Mouse (Mus musculus) liver, embryonic 12.5 days (tissue): ENCODE measurements around the gene Laptm4a. TPM values are rescaled to one million over a fixed set of nuclear protein-coding genes. Genes with fewer than 3 reads are reported as not detected.
"Not testable (repeated sequence)": the region's sequence is repeated elsewhere in the genome, so short reads cannot be mapped to it uniquely, and the experiment has no call there.

Experiments used
- ATAC-seq: fragments of 200-750 bp; cut with Nextera tagmentation; 2 replicates; pipeline ENCODE4 v1.8.0; 2017; ENCODE audit warnings: moderate number of reproducible peaks, mild to moderate bottlenecking, moderate library complexity
- H3K27ac ChIP-seq: fragments of 300-500 bp; sonication (generic); 2 replicates; pipeline ENCODE4 v1.5.1; 2016; ENCODE audit warnings: mild to moderate bottlenecking
- H3K27me3 ChIP-seq: fragments of 300-500 bp; sonication (generic); replicated peaks from 2 replicates; pipeline ENCODE4 v1.6.1; 2016; ENCODE audit warnings: mild to moderate bottlenecking, moderate library complexity
- H3K36me3 ChIP-seq: fragments of 300-500 bp; sonication (generic); 2 replicates; pipeline ENCODE4 v1.6.1; 2016; ENCODE audit warnings: mild to moderate bottlenecking, moderate library complexity
- H3K4me1 ChIP-seq: fragments of 300-500 bp; sonication (generic); 2 replicates; pipeline ENCODE4 v1.6.1; 2016
- H3K4me2 ChIP-seq: fragments of 300-500 bp; sonication (generic); 2 replicates; pipeline ENCODE4 v1.6.1; 2016; ENCODE audit warnings: mild to moderate bottlenecking, moderate library complexity
- H3K4me3 ChIP-seq: fragments of 300-500 bp; sonication (generic); 2 replicates; pipeline ENCODE4 v1.5.1; 2016; ENCODE audit warnings: mild to moderate bottlenecking, moderate library complexity
- H3K9ac ChIP-seq: fragments of 300-500 bp; sonication (generic); 2 replicates; pipeline ENCODE4 v1.6.1; 2016; ENCODE audit warnings: mild to moderate bottlenecking, moderate library complexity
- H3K9me3 ChIP-seq: fragments of 300-500 bp; sonication (generic); replicated peaks from 2 replicates; pipeline ENCODE4 v1.6.1; 2016; ENCODE audit warnings: mild to moderate bottlenecking, moderate library complexity
- WGBS: fragments of 180-500 bp; shearing (Covaris S2); methylation state at CpG from one replicate; pipeline ENCODE4 v1.1.7; 2016; ENCODE audit not compliant: insufficient replicate concordance; 5-methylcytosine and 5-hydroxymethylcytosine counted together
- polyA plus RNA-seq: library from polyadenylated mRNA; unstranded; fragments of >200 nt; fragmentation: Nextera tagmentation; extraction: Ambion mirVana; gene quantifications from 2 replicates; pipeline ENCODE4 v1.2.1, GENCODE M21; 2016

Gene Laptm4a
- polyA plus RNA-seq, 1 experiment from 2014 or later: 71.0 TPM

DNA sequence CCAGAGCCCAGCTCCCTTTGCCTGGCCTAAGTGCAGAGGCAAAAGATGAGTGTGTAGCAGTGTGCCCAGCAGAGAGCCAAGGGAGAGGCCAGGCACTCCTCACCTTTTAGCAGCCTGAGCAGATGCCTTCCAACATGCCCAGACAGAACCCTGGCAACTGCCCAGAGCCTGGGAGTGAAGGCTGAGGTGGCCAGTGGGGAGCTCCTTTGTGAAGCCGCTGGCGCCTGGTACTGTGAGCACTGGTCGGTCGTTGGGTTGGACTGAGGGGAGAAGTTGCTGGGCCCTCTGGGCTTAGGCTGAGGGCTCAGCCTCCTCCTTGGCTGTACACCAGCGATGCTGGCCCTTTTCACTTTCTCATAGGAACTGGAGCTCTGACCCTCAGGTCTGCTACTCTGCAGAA, 5.1 kb upstream of the Laptm4a start:
- Histone ChIP-seq H3K36me3 (no peaks in the 10 kb centered on the region), H3K4me3 (no peak overlapping the region), H3K27ac (no peak overlapping the region), H3K27me3 (no peaks in the 10 kb centered on the region), H3K9me3 (no peaks in the 10 kb centered on the region), H3K4me2 (no peak overlapping the region), H3K4me1 (peaks cover 9% of the 10 kb centered on the region), H3K9ac (no peak overlapping the region)
- WGBS: 61% methylated on average over 5 of the region's 5 CpGs
- no peak for ATAC-seq

DNA sequence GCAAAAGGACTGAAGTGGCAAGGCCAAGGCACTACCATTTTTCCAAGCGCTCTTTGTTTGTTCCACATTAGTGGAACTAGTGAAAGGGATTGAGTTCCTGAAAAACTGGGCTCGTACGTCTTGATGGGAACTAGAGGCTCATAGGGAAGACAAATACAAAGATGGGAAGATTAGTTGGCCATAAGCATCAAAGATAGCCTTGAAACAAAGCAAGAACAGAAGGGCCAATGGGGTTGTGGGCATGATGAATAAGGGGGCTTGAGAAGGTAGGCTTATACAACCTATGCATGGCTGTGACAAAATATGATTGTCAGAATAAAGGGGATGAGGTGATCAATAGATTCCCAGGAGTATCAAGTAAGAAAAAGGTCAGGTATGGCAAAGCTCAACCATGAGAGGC, 2.2 kb upstream of the Laptm4a start:
- no peaks in the 10 kb centered on the region for H3K36me3 ChIP-seq
- no peak overlapping the region for H3K4me3 ChIP-seq
- no peaks in the 10 kb centered on the region for H3K27me3 ChIP-seq
- ATAC-seq: no peak
- H3K27ac ChIP-seq: no peak overlapping the region
- 83% methylated on average over 3 of the region's 3 CpGs for WGBS
- peaks cover 23% of the 10 kb centered on the region for H3K4me1 ChIP-seq
- H3K9ac ChIP-seq: no peak overlapping the region
- no peaks in the 10 kb centered on the region for H3K9me3 ChIP-seq
- H3K4me2 ChIP-seq: no peak overlapping the region

GRCm38 (mm10) chr12:8920996-8921393, 469 bp upstream of the Laptm4a start:
- H3K27me3 ChIP-seq: no peaks in the 10 kb centered on the region

GRCm38 (mm10) chr12:8922369-8923124, 1.1 kb downstream of the Laptm4a start:
- Histone ChIP-seq H3K9me3 (no peaks in the 10 kb centered on the region), H3K4me2 (peak overlapping the region; percentile 82), H3K36me3 (peaks cover 16% of the 10 kb centered on the region), H3K9ac (peak overlapping the region; percentile 85), H3K27ac (peak overlapping the region; percentile 97), H3K27me3 (no peaks in the 10 kb centered on the region), H3K4me3 (peak overlapping the region; percentile 79), H3K4me1 (peaks cover 43% of the 10 kb centered on the region)
- no peak for ATAC-seq
- 1% methylated on average over 30 of the region's 30 CpGs for WGBS

More at GRCm38 (mm10) chr12:8920996-8921393, 469 bp upstream of the Laptm4a start:
- Histone ChIP-seq H3K36me3 (peaks cover 12% of the 10 kb centered on the region), H3K27ac (peak overlapping the region; percentile 97), H3K9me3 (no peaks in the 10 kb centered on the region), H3K9ac (peak overlapping the region; percentile 85), H3K4me1 (peaks cover 32% of the 10 kb centered on the region), H3K4me3 (peak overlapping the region; percentile 79), H3K4me2 (peak overlapping the region; percentile 82)
- no peak for ATAC-seq
- WGBS: 41% methylated on average over 1 of the region's 1 CpGs

- 5% methylated on average over 5 of the region's 5 CpGs for WGBS
- peak; percentile 31 for ATAC-seq
- H3K36me3 ChIP-seq: peaks cover 16% of the 10 kb centered on the region
- no peaks in the 10 kb centered on the region for H3K27me3 ChIP-seq
- H3K4me2 ChIP-seq: peak overlapping the region; percentile 82
- H3K9ac ChIP-seq: peak overlapping the region; percentile 85
- peak overlapping the region; percentile 79 for H3K4me3 ChIP-seq
- no peaks in the 10 kb centered on the region for H3K9me3 ChIP-seq
- H3K27ac ChIP-seq: peak overlapping the region; percentile 97
- H3K4me1 ChIP-seq: peaks cover 43% of the 10 kb centered on the region
Observed at GRCm38 (mm10) chr12:8923125-8923410, 1.6 kb downstream of the Laptm4a start.

DNA sequence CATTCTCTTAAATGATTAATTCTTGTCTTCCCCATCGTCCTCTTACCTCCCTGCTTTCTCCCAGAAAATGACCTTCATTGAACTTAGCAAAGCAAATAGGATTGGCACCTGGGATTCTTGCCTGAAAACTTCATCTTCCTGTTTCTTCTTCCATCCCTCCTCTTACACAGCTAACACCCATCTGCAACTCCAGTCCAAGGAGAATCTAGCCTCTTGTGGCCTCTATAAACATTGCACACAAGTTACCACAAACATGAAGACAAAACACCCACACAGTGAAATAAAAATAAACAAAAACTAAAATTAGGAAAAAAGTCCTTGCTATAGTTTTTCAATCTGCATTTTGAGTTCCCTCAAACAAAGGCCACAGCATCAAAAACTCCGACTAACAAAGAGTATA, 2.1 kb downstream of the Laptm4a start:
- WGBS: 58% methylated on average over 2 of the region's 2 CpGs
- Histone ChIP-seq H3K4me1 (peaks cover 47% of the 10 kb centered on the region), H3K9ac (peak overlapping the region; percentile 85), H3K9me3 (no peaks in the 10 kb centered on the region), H3K36me3 (peaks cover 19% of the 10 kb centered on the region), H3K4me2 (peak overlapping the region; percentile 82), H3K4me3 (peak overlapping the region; percentile 79), H3K27ac (peak overlapping the region; percentile 97), H3K27me3 (no peaks in the 10 kb centered on the region)
- ATAC-seq: no peak

GRCm38 (mm10) chr12:8927652-8928051, 6.2 kb downstream of the Laptm4a start:
- Histone ChIP-seq H3K9ac (no peak overlapping the region), H3K9me3 (no peaks in the 10 kb centered on the region), H3K27ac (no peak overlapping the region), H3K4me3 (no peak overlapping the region), H3K4me1 (peaks cover 68% of the 10 kb centered on the region), H3K27me3 (no peaks in the 10 kb centered on the region), H3K4me2 (no peak overlapping the region), H3K36me3 (peaks cover 38% of the 10 kb centered on the region)
- ATAC-seq: no peak
- WGBS: 82% methylated on average over 3 of the region's 3 CpGs

DNA sequence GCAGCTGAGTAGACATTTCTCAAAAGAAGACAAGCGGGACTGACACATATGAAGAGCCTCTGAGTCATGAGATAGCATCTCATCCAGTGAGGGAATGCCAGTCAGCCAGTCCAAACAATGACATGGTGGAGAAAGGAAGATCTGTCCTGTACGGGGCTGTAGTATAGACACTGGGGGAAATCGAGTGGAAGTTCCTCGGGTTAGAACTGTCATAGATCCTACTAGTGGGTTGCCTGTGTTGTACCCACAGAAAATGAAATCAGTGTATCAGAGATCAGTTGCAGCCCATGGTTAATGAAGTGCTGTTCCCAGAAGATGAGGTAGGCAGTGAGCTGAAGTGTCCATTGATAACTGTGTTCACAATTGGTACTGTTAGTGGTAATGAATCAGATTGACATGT, 7.3 kb downstream of the Laptm4a start:
- WGBS: 71% methylated on average over 4 of the region's 4 CpGs
- peaks cover 48% of the 10 kb centered on the region for H3K36me3 ChIP-seq
- H3K27ac ChIP-seq: no peak overlapping the region
- H3K27me3 ChIP-seq: no peaks in the 10 kb centered on the region
- no peak overlapping the region for H3K9ac ChIP-seq
- no peaks in the 10 kb centered on the region for H3K9me3 ChIP-seq
- H3K4me1 ChIP-seq: peaks cover 59% of the 10 kb centered on the region
- no peak overlapping the region for H3K4me2 ChIP-seq
- H3K4me3 ChIP-seq: no peak overlapping the region
- ATAC-seq: no peak

- Histone ChIP-seq H3K4me1 (peaks cover 45% of the 10 kb centered on the region), H3K4me2 (peak overlapping the region; percentile 27), H3K36me3 (peaks cover 54% of the 10 kb centered on the region), H3K9me3 (no peaks in the 10 kb centered on the region), H3K4me3 (no peak overlapping the region), H3K9ac (no peak overlapping the region; the same call in 1 of the 2 replicates), H3K27ac (no peak overlapping the region), H3K27me3 (no peaks in the 10 kb centered on the region)
- WGBS: 33% methylated on average over 4 of the region's 4 CpGs
- peak; percentile 71 for ATAC-seq
Observed at GRCm38 (mm10) chr12:8931083-8931482, 9.6 kb downstream of the Laptm4a start.

DNA sequence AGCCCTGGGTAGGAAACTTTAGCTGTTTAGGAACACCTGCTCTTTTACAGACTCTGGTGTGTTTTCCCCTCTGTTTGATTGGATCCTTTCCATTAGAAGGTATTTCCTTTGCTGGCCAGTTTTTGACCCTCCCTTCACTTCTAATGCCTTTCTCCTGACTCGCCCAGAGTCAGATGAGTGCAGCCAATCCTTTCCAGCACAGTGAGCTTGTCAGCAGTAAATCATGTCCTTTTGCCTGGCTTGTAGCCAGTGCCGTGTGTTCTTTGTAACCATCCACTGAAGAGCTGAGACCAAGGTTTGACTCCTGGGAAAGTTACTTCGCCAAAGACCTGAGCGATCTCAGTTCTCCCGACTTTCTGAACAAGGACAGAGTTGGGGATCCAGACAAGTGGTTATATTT, 13.9 kb downstream of the Laptm4a start:
- ATAC-seq: no peak
- H3K27ac ChIP-seq: no peak overlapping the region

DNA sequence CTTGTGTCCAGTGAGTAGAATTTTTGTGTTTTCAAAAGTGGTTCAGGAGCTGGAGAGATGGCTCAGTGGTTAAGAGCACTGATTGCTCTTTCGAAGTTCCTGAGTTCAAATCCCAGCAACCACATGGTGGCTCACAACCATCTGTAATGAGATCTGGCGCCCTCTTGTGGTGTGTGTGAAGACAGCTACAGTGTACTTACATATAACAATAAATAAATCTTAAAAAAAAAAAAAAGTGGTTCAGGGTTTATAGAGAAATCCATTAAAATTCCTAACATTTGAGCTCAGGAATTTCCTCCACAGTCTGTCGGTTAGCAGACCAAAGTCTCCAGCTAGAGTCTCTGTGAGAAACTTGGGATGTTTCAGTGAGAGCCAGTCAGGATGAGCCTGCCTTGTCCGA, 14.7 kb downstream of the Laptm4a start:
- H3K9ac ChIP-seq, H3K9me3 ChIP-seq, ATAC-seq, H3K27me3 ChIP-seq, H3K4me2 ChIP-seq, H3K27ac ChIP-seq, H3K4me3 ChIP-seq: not testable (repeated sequence)
- peaks cover 75% of the 10 kb centered on the region for H3K36me3 ChIP-seq
- WGBS: 59% methylated on average over 4 of the region's 4 CpGs
- peaks cover 11% of the 10 kb centered on the region for H3K4me1 ChIP-seq

More for the DNA sequence above, 13.9 kb downstream of the Laptm4a start:
- Histone ChIP-seq H3K4me3 (no peak overlapping the region), H3K4me2 (no peak overlapping the region), H3K9ac (no peak overlapping the region), H3K4me1 (peaks cover 19% of the 10 kb centered on the region), H3K27me3 (no peaks in the 10 kb centered on the region), H3K9me3 (no peaks in the 10 kb centered on the region), H3K36me3 (peaks cover 75% of the 10 kb centered on the region)
- 86% methylated on average over 5 of the region's 5 CpGs for WGBS

GRCm38 (mm10) chr12:8939490-8939889, 18.0 kb downstream of the Laptm4a start:
- H3K36me3 ChIP-seq: peaks cover 51% of the 10 kb centered on the region
- H3K27me3 ChIP-seq: no peaks in the 10 kb centered on the region
- H3K9ac ChIP-seq: no peak overlapping the region
- H3K9me3 ChIP-seq: no peaks in the 10 kb centered on the region
- H3K4me3 ChIP-seq: no peak overlapping the region
- no peak overlapping the region for H3K4me2 ChIP-seq
- 0 out of 2 replicates have a peak, but pooled peaks cover 4% of the 10 kb centered on the region for H3K4me1 ChIP-seq
- H3K27ac ChIP-seq: no peak overlapping the region
- no peak for ATAC-seq
- 81% methylated on average over 4 of the region's 4 CpGs for WGBS
